Mouse (Mus musculus): ENCODE measurements at regions not wholly inside any gene's neighbourhood (a gene's known extent, or its start where the extent isn't known, plus 50 kb on each side); places are given as distances from the start of the nearest gene placed in this dataset.

GRCm38 (mm10) chr6:143287322-143287721 lies 120.3 kb downstream of the Etnk1 start:
- no peak for DNase-seq (ENCODE audit: low spot score)

- DNase-seq (ENCODE audit: low spot score): no peak
These were observed 121.6 kb downstream of the Etnk1 start for GRCm38 (mm10) chr6:143288491-143289130.

- no peak for DNase-seq (ENCODE audit: low spot score)
These were observed 126.6 kb downstream of the Etnk1 start for GRCm38 (mm10) chr6:143293648-143294047.

GRCm38 (mm10) chr6:143298391-143298790 lies 131.4 kb downstream of the Etnk1 start:
- no peak for DNase-seq (ENCODE audit: low spot score)

- DNase-seq (ENCODE audit: low spot score): no peak
These were observed 134.4 kb downstream of the Etnk1 start for GRCm38 (mm10) chr6:143301414-143301813.

GRCm38 (mm10) chr6:143307327-143307726 lies 140.3 kb downstream of the Etnk1 start:
- no peak for DNase-seq (ENCODE audit: low spot score)

- no peak for DNase-seq (ENCODE audit: low spot score)
These were observed 148.8 kb downstream of the Etnk1 start for GRCm38 (mm10) chr6:143315859-143316258.

- DNase-seq (ENCODE audit: low spot score): no peak
These were observed 153.4 kb downstream of the Etnk1 start for GRCm38 (mm10) chr6:143320426-143320825.

- DNase-seq (ENCODE audit: low spot score): no peak
These were observed 157.6 kb downstream of the Etnk1 start for GRCm38 (mm10) chr6:143324636-143325035.

- no peak for DNase-seq (ENCODE audit: low spot score)
These were observed 160.1 kb downstream of the Etnk1 start for GRCm38 (mm10) chr6:143326956-143327722.

GRCm38 (mm10) chr6:143327788-143328187 lies 160.8 kb downstream of the Etnk1 start:
- no peak for DNase-seq (ENCODE audit: low spot score)

GRCm38 (mm10) chr6:143328202-143328601 lies 161.2 kb downstream of the Etnk1 start:
- DNase-seq (ENCODE audit: low spot score): no peak

GRCm38 (mm10) chr6:143329096-143329495 lies 162.1 kb downstream of the Etnk1 start:
- DNase-seq (ENCODE audit: low spot score): no peak

- no peak for DNase-seq (ENCODE audit: low spot score)
These were observed 166.5 kb downstream of the Etnk1 start for GRCm38 (mm10) chr6:143333493-143333892.

GRCm38 (mm10) chr6:143336574-143336973 lies 169.6 kb downstream of the Etnk1 start:
- no peak for DNase-seq (ENCODE audit: low spot score)

- DNase-seq (ENCODE audit: low spot score): no peak
These were observed 182.0 kb downstream of the Etnk1 start for GRCm38 (mm10) chr6:143349000-143349399.

- no peak for DNase-seq (ENCODE audit: low spot score)
These were observed 192.5 kb downstream of the Etnk1 start for GRCm38 (mm10) chr6:143359320-143360032.

GRCm38 (mm10) chr6:143361149-143361725 lies 194.2 kb downstream of the Etnk1 start:
- no peak for DNase-seq (ENCODE audit: low spot score)

GRCm38 (mm10) chr6:143361963-143362362 lies 194.9 kb downstream of the Etnk1 start:
- DNase-seq (ENCODE audit: low spot score): no peak

GRCm38 (mm10) chr6:143365840-143366239 lies 198.8 kb downstream of the Etnk1 start:
- no peak for DNase-seq (ENCODE audit: low spot score)

GRCm38 (mm10) chr6:143367804-143368203 lies 200.8 kb downstream of the Etnk1 start:
- no peak for DNase-seq (ENCODE audit: low spot score)

- DNase-seq (ENCODE audit: low spot score): no peak
These were observed 201.6 kb downstream of the Etnk1 start for GRCm38 (mm10) chr6:143368646-143369045.

Measured in urinary bladder, adult 2 months (tissue).